Mouse (Mus musculus): ENCODE data around the gene Osbp.

- no peak for TF ChIP-seq EP300 (IDR thresholded peaks at IDR 0.05; ENCODE audit: low read depth)
- TF ChIP-seq CTCF (IDR thresholded peaks at IDR 0.05; ENCODE audit: low read depth): no peak
Measured at GRCm38 (mm10) chr19:11964266-11964665, 1.5 kb upstream of the Osbp start.
